Mouse (Mus musculus) forebrain, postnatal 0 days (tissue): ENCODE measurements at regions not wholly inside any gene's neighbourhood (a gene's known extent, or its start where the extent isn't known, plus 50 kb on each side); places are given as distances from the start of the nearest gene placed in this dataset.
A peak's percentile ranks its signal among the peaks of the same experiment; 100 is the strongest.

Experiments
- ATAC-seq: fragments of 200-750 bp; cut with Nextera tagmentation; 2 replicates; pipeline ENCODE4 v1.8.0; 2017; ENCODE audit warnings: mild to moderate bottlenecking, moderate library complexity
- DNase-seq: peaks from one replicate; pipeline ENCODE4 v3.0.0-alpha.2; 2015
- H3K27ac ChIP-seq: fragments of 300-500 bp; sonication (generic); 2 replicates; pipeline ENCODE4 v1.5.1; 2014; ENCODE audit warnings: low read depth, mild to moderate bottlenecking, antibody characterized with exemption, low read length, moderate library complexity, mixed read lengths
- H3K27me3 ChIP-seq: fragments of 300-500 bp; sonication (generic); 2 replicates; pipeline ENCODE4 v1.6.1; 2014; ENCODE audit warnings: mild to moderate bottlenecking, low read length, mixed read lengths; ENCODE audit not compliant: insufficient read depth
- H3K36me3 ChIP-seq: fragments of 300-500 bp; sonication (generic); 2 replicates; pipeline ENCODE4 v1.6.1; 2014; ENCODE audit warnings: mild to moderate bottlenecking, moderate library complexity; ENCODE audit not compliant: insufficient read depth
- H3K4me1 ChIP-seq: fragments of 300-500 bp; sonication (generic); 2 replicates; pipeline ENCODE4 v1.6.1; 2014; ENCODE audit warnings: antibody characterized with exemption; ENCODE audit not compliant: insufficient read depth
- H3K4me2 ChIP-seq: fragments of 300-500 bp; sonication (generic); 2 replicates; pipeline ENCODE4 v1.6.1; 2014; ENCODE audit warnings: low read depth, mild to moderate bottlenecking, moderate library complexity
- H3K4me3 ChIP-seq: fragments of 300-500 bp; sonication (generic); 2 replicates; pipeline ENCODE4 v1.5.1; 2014; ENCODE audit warnings: low read depth, low read length, mixed read lengths
- H3K9ac ChIP-seq: fragments of 300-500 bp; sonication (generic); 2 replicates; pipeline ENCODE4 v1.6.1; 2014; ENCODE audit warnings: mild to moderate bottlenecking
- H3K9me3 ChIP-seq: fragments of 300-500 bp; sonication (generic); 2 replicates; pipeline ENCODE4 v1.6.1; 2016; ENCODE audit warnings: low read length
- CTCF ChIP-seq: sonication (generic); IDR thresholded peaks from 2 replicates; pipeline ENCODE4 v1.5.1; 2016; ENCODE audit warnings: antibody characterized with exemption, control low read depth, low read depth
- WGBS: fragments of 180-500 bp; shearing (Covaris S2); extraction: QIAGEN DNeasy Blood & Tissue Kit; methylation state at CpG from one replicate; pipeline ENCODE4 v1.1.7; 2014; 5-methylcytosine and 5-hydroxymethylcytosine counted together

GRCm38 (mm10) chr12:65497602-65498001 is 272.3 kb downstream of the Wdr20rt start:
- H3K27me3 ChIP-seq = no peaks in the 10 kb centered on the region
- no peak for TF ChIP-seq CTCF
- no peaks in the 10 kb centered on the region for H3K36me3 ChIP-seq
- H3K27ac ChIP-seq = no peak overlapping the region
- H3K4me1 ChIP-seq = no peaks in the 10 kb centered on the region
- no peak overlapping the region for H3K4me3 ChIP-seq
- no peak overlapping the region for H3K9ac ChIP-seq
- no peak overlapping the region for H3K4me2 ChIP-seq
- no peak for DNase-seq
- H3K9me3 ChIP-seq = no peaks in the 10 kb centered on the region
- ATAC-seq = no peak
- WGBS = 74% methylated on average over 6 of the region's 6 CpGs

GRCm38 (mm10) chr12:65501459-65501858 is 276.1 kb downstream of the Wdr20rt start:
- 31% methylated on average over 2 of the region's 2 CpGs for WGBS
- TF ChIP-seq CTCF = no peak
- Histone ChIP-seq H3K4me3 (no peak overlapping the region), H3K27me3 (no peaks in the 10 kb centered on the region), H3K9ac (no peak overlapping the region), H3K27ac (no peak overlapping the region), H3K4me2 (no peak overlapping the region), H3K4me1 (no peaks in the 10 kb centered on the region), H3K9me3 (no peaks in the 10 kb centered on the region), H3K36me3 (no peaks in the 10 kb centered on the region)
- no peak for DNase-seq
- ATAC-seq = no peak

GRCm38 (mm10) chr12:65502045-65502444 is 276.7 kb downstream of the Wdr20rt start:
- no peak for DNase-seq
- ATAC-seq = no peak
- TF ChIP-seq CTCF = no peak
- Histone ChIP-seq H3K27ac (no peak overlapping the region), H3K4me3 (no peak overlapping the region), H3K36me3 (no peaks in the 10 kb centered on the region), H3K4me2 (no peak overlapping the region), H3K9me3 (no peaks in the 10 kb centered on the region), H3K9ac (no peak overlapping the region), H3K27me3 (no peaks in the 10 kb centered on the region), H3K4me1 (no peaks in the 10 kb centered on the region)
- 49% methylated on average over 1 of the region's 1 CpGs for WGBS

- Histone ChIP-seq H3K4me3 (no peak overlapping the region), H3K27ac (no peak overlapping the region), H3K36me3 (no peaks in the 10 kb centered on the region), H3K9me3 (no peaks in the 10 kb centered on the region), H3K9ac (no peak overlapping the region), H3K4me1 (no peaks in the 10 kb centered on the region), H3K27me3 (no peaks in the 10 kb centered on the region), H3K4me2 (no peak overlapping the region)
- 19% methylated on average over 1 of the region's 1 CpGs for WGBS
- no peak for DNase-seq
- no peak for ATAC-seq
- TF ChIP-seq CTCF = no peak
These were observed 287.8 kb downstream of the Wdr20rt start for GRCm38 (mm10) chr12:65513070-65513469.

- WGBS = 57% methylated on average over 3 of the region's 3 CpGs
- no peak overlapping the region for H3K9ac ChIP-seq
- H3K4me2 ChIP-seq = no peak overlapping the region
- H3K4me3 ChIP-seq = no peak overlapping the region
- no peaks in the 10 kb centered on the region for H3K4me1 ChIP-seq
- DNase-seq = peak; percentile 18
- no peaks in the 10 kb centered on the region for H3K27me3 ChIP-seq
- H3K9me3 ChIP-seq = no peaks in the 10 kb centered on the region
- no peak for TF ChIP-seq CTCF
- no peaks in the 10 kb centered on the region for H3K36me3 ChIP-seq
- ATAC-seq = peak; percentile 77
- no peak overlapping the region for H3K27ac ChIP-seq
These were observed 308.9 kb downstream of the Wdr20rt start for GRCm38 (mm10) chr12:65534142-65534690.

- ATAC-seq (no peak), DNase-seq (no peak)
- Histone ChIP-seq H3K36me3 (no peaks in the 10 kb centered on the region), H3K27me3 (no peaks in the 10 kb centered on the region), H3K9me3 (no peaks in the 10 kb centered on the region), H3K9ac (no peak overlapping the region), H3K4me1 (no peaks in the 10 kb centered on the region), H3K4me2 (no peak overlapping the region), H3K4me3 (no peak overlapping the region), H3K27ac (no peak overlapping the region)
- 93% methylated on average over 4 of the region's 4 CpGs for WGBS
- no peak for TF ChIP-seq CTCF
These were observed 323.0 kb downstream of the Wdr20rt start for GRCm38 (mm10) chr12:65548301-65548700.

- Histone ChIP-seq H3K27ac (no peak overlapping the region), H3K4me3 (no peak overlapping the region), H3K4me2 (no peak overlapping the region), H3K9me3 (no peaks in the 10 kb centered on the region), H3K27me3 (no peaks in the 10 kb centered on the region), H3K36me3 (no peaks in the 10 kb centered on the region), H3K9ac (no peak overlapping the region), H3K4me1 (no peaks in the 10 kb centered on the region)
- no peak for TF ChIP-seq CTCF
- DNase-seq = no peak
- 76% methylated on average over 3 of the region's 3 CpGs for WGBS
- ATAC-seq = no peak
These were observed 326.9 kb downstream of the Wdr20rt start for GRCm38 (mm10) chr12:65552230-65552629.

- H3K4me2 ChIP-seq = no peak overlapping the region
- H3K27me3 ChIP-seq = no peaks in the 10 kb centered on the region
- TF ChIP-seq CTCF = no peak
- H3K4me1 ChIP-seq = no peaks in the 10 kb centered on the region
- no peaks in the 10 kb centered on the region for H3K36me3 ChIP-seq
- ATAC-seq = no peak
- no peaks in the 10 kb centered on the region for H3K9me3 ChIP-seq
- no peak overlapping the region for H3K9ac ChIP-seq
- H3K4me3 ChIP-seq = no peak overlapping the region
- WGBS = 77% methylated on average over 6 of the region's 6 CpGs
- no peak for DNase-seq
- no peak overlapping the region for H3K27ac ChIP-seq
These were observed 333.7 kb downstream of the Wdr20rt start for GRCm38 (mm10) chr12:65559036-65559435.
